Mouse (Mus musculus) CH12.LX (cell line): Measurements from ENCODE around the gene Olfr1271. TPM values are rescaled to one million over a fixed set of nuclear protein-coding genes. Genes with fewer than 3 reads are reported as not detected.
"Not testable (repeated sequence)": the region's sequence is repeated elsewhere in the genome, so short reads cannot be mapped to it uniquely, and the experiment has no call there.

Source experiments
- DNase-seq: peaks from one replicate; pipeline ENCODE4 v3.0.0-alpha.2; 2013; ENCODE audit errors: extremely low read depth
- H3K27ac ChIP-seq: 2 replicates; pipeline ENCODE4 v1.5.1; 2012; ENCODE audit warnings: low read depth, mild to moderate bottlenecking, control low read depth, moderate library complexity; ENCODE audit not compliant: insufficient read depth
- H3K27me3 ChIP-seq: replicated peaks from 2 replicates; pipeline ENCODE3; 2012; ENCODE audit warnings: inconsistent platforms
- H3K36me3 ChIP-seq, 2 experiments: replicated peaks in 1 of 2; 2 replicates each; pipeline versions ENCODE3 to v1.6.1; 2012; ENCODE audit warnings: inconsistent platforms in 1 of 2, low read length in 1 of 2, mild to moderate bottlenecking in 1 of 2, mixed read lengths in 1 of 2, moderate library complexity in 1 of 2; ENCODE audit not compliant: control insufficient read depth in 1 of 2, insufficient read depth in 1 of 2
- H3K4me1 ChIP-seq, 2 experiments: 2 replicates each; pipeline ENCODE4 v1.6.1; 2012; ENCODE audit warnings: inconsistent platforms in 1 of 2, moderate library complexity in 1 of 2; ENCODE audit not compliant: insufficient read depth in 2 of 2, control insufficient read depth in 1 of 2
- H3K4me2 ChIP-seq: 2 replicates; pipeline ENCODE4 v1.6.1; 2012; ENCODE audit warnings: low read depth, mild to moderate bottlenecking, control low read depth; ENCODE audit not compliant: poor library complexity, insufficient read depth, severe bottlenecking
- H3K4me3 ChIP-seq, 3 experiments: fragments of 150-350 bp in 1 of 3; sonication (generic) in 1 of 3; replicated peaks in 1 of 3; 2 replicates each; pipeline versions ENCODE3 to v1.5.1; 2011 to 2012; ENCODE audit warnings: low read depth in 2 of 3, low read length in 2 of 3, mild to moderate bottlenecking in 2 of 3, moderate library complexity in 2 of 3, control low read depth in 1 of 3, improper control_type of control experiment in 1 of 3, inconsistent platforms in 1 of 3, mixed read lengths in 1 of 3; ENCODE audit not compliant: poor library complexity in 1 of 3
- H3K79me2 ChIP-seq: replicated peaks from 2 replicates; pipeline ENCODE4 v1.6.1; 2012; ENCODE audit warnings: mild to moderate bottlenecking, moderate library complexity; ENCODE audit not compliant: control insufficient read depth, poor library complexity, insufficient read depth, severe bottlenecking; ENCODE audit errors: extremely low read depth
- H3K9ac ChIP-seq: 2 replicates; pipeline ENCODE4 v1.6.1; 2012; ENCODE audit warnings: low read depth, mild to moderate bottlenecking, control low read depth, moderate library complexity; ENCODE audit not compliant: insufficient read depth
- H3K9me3 ChIP-seq: replicated peaks from 2 replicates; pipeline ENCODE3; 2012; ENCODE audit warnings: low read length, inconsistent platforms, mixed read lengths
- CHD1 ChIP-seq: IDR thresholded peaks from 2 replicates; pipeline ENCODE4 v1.6.1; 2012; ENCODE audit warnings: low read depth, low read length, improper control_type of control experiment, inconsistent platforms
- CHD2 ChIP-seq: IDR thresholded peaks from 2 replicates; pipeline ENCODE4 v1.6.1; 2011; ENCODE audit warnings: low read length, improper control_type of control experiment
- ELF1 ChIP-seq: IDR thresholded peaks from 2 replicates; pipeline ENCODE4 v1.6.1; 2014; ENCODE audit warnings: low read depth, mild to moderate bottlenecking, inconsistent platforms, low read length, improper control_type of control experiment
- EP300 ChIP-seq: IDR thresholded peaks from 2 replicates; pipeline ENCODE4 v1.6.1; 2011; ENCODE audit warnings: low read length, improper control_type of control experiment
- JUN ChIP-seq: IDR thresholded peaks from 2 replicates; pipeline ENCODE4 v1.6.1; 2011; ENCODE audit warnings: low read depth, mild to moderate bottlenecking, low read length, improper control_type of control experiment, moderate library complexity; ENCODE audit not compliant: insufficient read depth
- KAT2A ChIP-seq: IDR thresholded peaks from 2 replicates; pipeline ENCODE4 v1.6.1; 2012; ENCODE audit warnings: low read length, improper control_type of control experiment, inconsistent platforms; ENCODE audit not compliant: insufficient replicate concordance
- MEF2A ChIP-seq: IDR thresholded peaks from 2 replicates; pipeline ENCODE4 v1.6.1; 2014; ENCODE audit warnings: low read depth, mild to moderate bottlenecking, inconsistent platforms, low read length, improper control_type of control experiment, borderline replicate concordance
- MYC ChIP-seq: IDR thresholded peaks from 2 replicates; pipeline ENCODE4 v1.6.1; 2011; ENCODE audit warnings: low read depth, mild to moderate bottlenecking, improper control_type of control experiment, low read length
- POLR2AphosphoS2 ChIP-seq: IDR thresholded peaks from 2 replicates; pipeline ENCODE4 v1.6.1; 2011; ENCODE audit warnings: low read depth, low read length, improper control_type of control experiment
- RAD21 ChIP-seq: IDR thresholded peaks from 2 replicates; pipeline ENCODE4 v1.6.1; 2011; ENCODE audit warnings: low read depth, mild to moderate bottlenecking, low read length, improper control_type of control experiment, moderate library complexity
- RCOR1 ChIP-seq: conservative IDR thresholded peaks from 2 replicates; pipeline ENCODE4 v1.6.1; 2012; ENCODE audit warnings: low read depth, mild to moderate bottlenecking, inconsistent platforms, low read length, improper control_type of control experiment
- SMC3 ChIP-seq: IDR thresholded peaks from 2 replicates; pipeline ENCODE4 v1.6.1; 2011; ENCODE audit warnings: low read depth, low read length, improper control_type of control experiment
- TCF12 ChIP-seq: IDR thresholded peaks from 2 replicates; pipeline ENCODE4 v1.6.1; 2014; ENCODE audit warnings: low read depth, mild to moderate bottlenecking, inconsistent platforms, low read length, improper control_type of control experiment
- UBTF ChIP-seq: IDR thresholded peaks from 2 replicates; pipeline ENCODE4 v1.6.1; 2012; ENCODE audit warnings: low read depth, mild to moderate bottlenecking, inconsistent platforms, low read length, improper control_type of control experiment, moderate library complexity
- ZC3H11A ChIP-seq: IDR thresholded peaks from 2 replicates; pipeline ENCODE4 v1.6.1; 2012; ENCODE audit warnings: low read depth, mild to moderate bottlenecking, inconsistent platforms, low read length, improper control_type of control experiment
- ZKSCAN1 ChIP-seq: IDR thresholded peaks from 2 replicates; pipeline ENCODE4 v1.6.1; 2012; ENCODE audit warnings: low read depth, inconsistent platforms, low read length, improper control_type of control experiment, borderline replicate concordance
- ZMIZ1 ChIP-seq: IDR thresholded peaks from 2 replicates; pipeline ENCODE4 v1.6.1; 2012; ENCODE audit warnings: low read depth, mild to moderate bottlenecking, inconsistent platforms, low read length, improper control_type of control experiment
- ZNF384 ChIP-seq: IDR thresholded peaks from 2 replicates; pipeline ENCODE4 v1.6.1; 2012; ENCODE audit warnings: low read depth, low read length, improper control_type of control experiment, inconsistent platforms
- dilution Hi-C: fragments of 300-500 bp; cut with MboI; formaldehyde crosslinking; loops from 2 replicates; pipeline ENCODE4 v1.14.3; 2020; ENCODE audit warnings: low sequenced_read_pairs; ENCODE audit not compliant: extremely low pct_unique_long_range_greater_than_20kb, extremely low pct_ligation_motif_present
- in situ Hi-C: fragments of 300-500 bp; cut with MboI; formaldehyde crosslinking; loops from 3 replicates; pipeline ENCODE4 v1.14.3; 2019; ENCODE audit warnings: low sequenced_read_pairs, low pct_ligation_motif_present, low pct_unique_long_range_greater_than_20kb, mixed read lengths
- polyA plus RNA-seq: library from polyadenylated mRNA; unstranded; fragments of >175 nt; gene quantifications from 2 replicates; pipeline ENCODE4 v1.2.1, GENCODE M21; 2012; ENCODE audit warnings: low read depth; ENCODE audit not compliant: insufficient read length
- total RNA-seq, 2 experiments: library from RNA; depleted of rRNA; stranded (reverse); fragments of 300-350 nt in 1 of 2; fragments of >200 nt in 1 of 2; gene quantifications; 2 replicates each; pipeline ENCODE4 v1.2.3; 2012 to 2014

The Olfr1271 gene
- total and polyA plus RNA-seq, 3 experiments = not detected

GRCm38 (mm10) chr2:90257492-90257891 lies 13.3 kb downstream of the Olfr1271 start, which contains the start of gene Olfr142:
Gene Olfr142, minus strand, starts transcription at chr2:90257592.
- no peak within 1 kb of the TSS for H3K9ac ChIP-seq
- H3K4me3 ChIP-seq = no peak within 1 kb of the TSS
- no peaks in the 10 kb centered on the region for H3K4me1 ChIP-seq
- in situ Hi-C loops (no loop called here), dilution Hi-C loops (no loop called here)
- no peaks in the 10 kb centered on the region for H3K36me3 ChIP-seq
- H3K27ac ChIP-seq = no peak within 1 kb of the TSS
- H3K79me2 ChIP-seq = no peaks in the 10 kb centered on the region
- TF ChIP-seq CHD1 = no peak
- no peak for TF ChIP-seq ZMIZ1
- TF ChIP-seq ZC3H11A = no peak
- no peak for TF ChIP-seq TCF12
- TF ChIP-seq EP300 = no peak
- no peak for TF ChIP-seq UBTF
- TF ChIP-seq SMC3 = no peak
- no peak for TF ChIP-seq ZKSCAN1
- TF ChIP-seq MYC = no peak
- no peak for TF ChIP-seq CHD2
- no peak for TF ChIP-seq RAD21
- no peak for TF ChIP-seq ELF1
- TF ChIP-seq MEF2A = no peak
- no peak for TF ChIP-seq KAT2A
- no peak for TF ChIP-seq ZNF384
- no peak for TF ChIP-seq RCOR1
- no peak for TF ChIP-seq POLR2AphosphoS2
- no peak for TF ChIP-seq JUN
- H3K27me3 ChIP-seq = peaks cover 4% of the 10 kb centered on the region
- no peak for DNase-seq
- no peaks in the 10 kb centered on the region for H3K9me3 ChIP-seq
- H3K4me2 ChIP-seq = no peak within 1 kb of the TSS

- H3K4me1 ChIP-seq, H3K79me2 ChIP-seq, H3K27ac ChIP-seq, H3K9me3 ChIP-seq, H3K4me3 ChIP-seq, in situ Hi-C loops, DNase-seq, H3K4me2 ChIP-seq, H3K27me3 ChIP-seq, H3K9ac ChIP-seq, dilution Hi-C loops, H3K36me3 ChIP-seq: not testable (repeated sequence)
Observed at GRCm38 (mm10) chr2:90224393-90224792, 46.4 kb downstream of the Olfr1271 start, which contains the start of gene Olfr1506. Gene Olfr1506, minus strand, starts transcription at chr2:90224493.

Other genes with a start within 250 kb of the Olfr1271 start
- gene Olfr1264, start 245.5 kb downstream of the Olfr1271 start, total RNA-seq (2012; rRNA removed) = not detected in 2 replicates
- gene Olfr1264, start 245.5 kb downstream of the Olfr1271 start, total RNA-seq (2014; rRNA removed) = not detected in 2 replicates
- gene Olfr1264, start 245.5 kb downstream of the Olfr1271 start, polyA plus RNA-seq = not detected in 2 replicates
- not detected in 2 replicates for gene Olfr1265, start 235.7 kb downstream of the Olfr1271 start, total RNA-seq (2012; rRNA removed)
- not detected in 2 replicates for gene Olfr1265, start 235.7 kb downstream of the Olfr1271 start, total RNA-seq (2014; rRNA removed)
- gene Olfr1265, start 235.7 kb downstream of the Olfr1271 start, polyA plus RNA-seq = not detected in 2 replicates
- gene Olfr140, start 207.4 kb downstream of the Olfr1271 start, total RNA-seq (2012; rRNA removed) = not detected in 2 replicates
- not detected in 2 replicates for gene Olfr140, start 207.4 kb downstream of the Olfr1271 start, total RNA-seq (2014; rRNA removed)
- not detected in 2 replicates for gene Olfr140, start 207.4 kb downstream of the Olfr1271 start, polyA plus RNA-seq
- gene Olfr1269, start 149.6 kb downstream of the Olfr1271 start, total RNA-seq (2012; rRNA removed) = not detected in 2 replicates
- not detected in 2 replicates for gene Olfr1269, start 149.6 kb downstream of the Olfr1271 start, total RNA-seq (2014; rRNA removed)
- gene Olfr1269, start 149.6 kb downstream of the Olfr1271 start, polyA plus RNA-seq = not detected in 2 replicates
- not detected in 2 replicates for gene Olfr32, start 128.7 kb downstream of the Olfr1271 start, total RNA-seq (2012; rRNA removed)
- not detected in 2 replicates for gene Olfr32, start 128.7 kb downstream of the Olfr1271 start, total RNA-seq (2014; rRNA removed)
- not detected in 2 replicates for gene Olfr32, start 128.7 kb downstream of the Olfr1271 start, polyA plus RNA-seq
- not detected in 2 replicates for gene Olfr1270, start 117.9 kb downstream of the Olfr1271 start, total RNA-seq (2012; rRNA removed)
- not detected in 2 replicates for gene Olfr1270, start 117.9 kb downstream of the Olfr1271 start, total RNA-seq (2014; rRNA removed)
- not detected in 2 replicates for gene Olfr1270, start 117.9 kb downstream of the Olfr1271 start, polyA plus RNA-seq
- gene Olfr1506, start 46.5 kb downstream of the Olfr1271 start, total RNA-seq (2012; rRNA removed) = not detected in 2 replicates
- not detected in 2 replicates for gene Olfr1506, start 46.5 kb downstream of the Olfr1271 start, total RNA-seq (2014; rRNA removed)
- gene Olfr1506, start 46.5 kb downstream of the Olfr1271 start, polyA plus RNA-seq = not detected in 2 replicates
- gene Olfr142, start 13.4 kb downstream of the Olfr1271 start, total RNA-seq (2012; rRNA removed) = not detected in 2 replicates
- gene Olfr142, start 13.4 kb downstream of the Olfr1271 start, total RNA-seq (2014; rRNA removed) = not detected in 2 replicates
- gene Olfr142, start 13.4 kb downstream of the Olfr1271 start, polyA plus RNA-seq = not detected in 2 replicates
- gene Olfr1272, start 21.8 kb upstream of the Olfr1271 start, total RNA-seq (2012; rRNA removed) = not detected in 2 replicates
- not detected in 2 replicates for gene Olfr1272, start 21.8 kb upstream of the Olfr1271 start, total RNA-seq (2014; rRNA removed)
- gene Olfr1272, start 21.8 kb upstream of the Olfr1271 start, polyA plus RNA-seq = not detected in 2 replicates
- gene Gm13769, start 51.2 kb upstream of the Olfr1271 start, total RNA-seq (2012; rRNA removed) = not detected in 2 replicates
- not detected in 2 replicates for gene Gm13769, start 51.2 kb upstream of the Olfr1271 start, total RNA-seq (2014; rRNA removed)
- gene Gm13769, start 51.2 kb upstream of the Olfr1271 start, polyA plus RNA-seq = not detected in 2 replicates
- not detected in 2 replicates for gene Olfr1274-ps, start 127.7 kb upstream of the Olfr1271 start, total RNA-seq (2012; rRNA removed)
- gene Olfr1274-ps, start 127.7 kb upstream of the Olfr1271 start, total RNA-seq (2014; rRNA removed) = not detected in 2 replicates
- not detected in 2 replicates for gene Olfr1274-ps, start 127.7 kb upstream of the Olfr1271 start, polyA plus RNA-seq